Mouse (Mus musculus): ENCODE data around the gene Kif5a.

DNA sequence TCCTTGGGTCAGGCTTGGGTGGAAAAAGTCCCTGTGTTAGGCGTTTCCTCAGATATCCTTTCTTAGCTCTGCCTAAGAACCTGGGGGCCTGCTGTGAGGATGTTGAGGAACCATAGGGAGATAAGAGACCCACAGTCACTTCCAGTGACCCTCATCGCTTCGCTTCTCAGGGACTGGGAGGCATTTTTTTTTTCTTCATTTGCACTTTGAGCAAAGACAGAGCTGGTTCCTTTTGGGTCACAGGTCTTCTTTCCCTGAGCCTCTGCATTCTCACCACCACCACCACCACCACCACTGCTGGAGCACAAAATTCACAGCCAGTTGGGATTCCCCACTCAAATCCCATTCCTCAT lies 82.5 kb downstream of the Kif5a start:
- TF ChIP-seq USF1 (IDR thresholded peaks at IDR 0.05; ENCODE audit: low read depth) (no peak), CTCF (IDR thresholded peaks at IDR 0.05; ENCODE audit: control insufficient read depth, insufficient read depth, insufficient read length) (no peak), CEBPB (IDR thresholded peaks at IDR 0.05; ENCODE audit: low read depth) (no peak), MAX (IDR thresholded peaks at IDR 0.05) (no peak), MYOG (IDR thresholded peaks at IDR 0.05; ENCODE audit: control insufficient read depth, extremely low read depth, insufficient read length) (no peak), MYOD1 (IDR thresholded peaks at IDR 0.05; ENCODE audit: control insufficient read depth, insufficient read length, low read depth) (no peak)

Data from C2C12 (cell line).